Mouse (Mus musculus): Measurements from ENCODE around the gene Olfr430. TPM values are rescaled to one million over a fixed set of nuclear protein-coding genes. Genes with fewer than 3 reads are reported as not detected.

The Olfr430 gene
- polyA plus RNA-seq, 1 experiment from 2014 or later: not detected

DNA sequence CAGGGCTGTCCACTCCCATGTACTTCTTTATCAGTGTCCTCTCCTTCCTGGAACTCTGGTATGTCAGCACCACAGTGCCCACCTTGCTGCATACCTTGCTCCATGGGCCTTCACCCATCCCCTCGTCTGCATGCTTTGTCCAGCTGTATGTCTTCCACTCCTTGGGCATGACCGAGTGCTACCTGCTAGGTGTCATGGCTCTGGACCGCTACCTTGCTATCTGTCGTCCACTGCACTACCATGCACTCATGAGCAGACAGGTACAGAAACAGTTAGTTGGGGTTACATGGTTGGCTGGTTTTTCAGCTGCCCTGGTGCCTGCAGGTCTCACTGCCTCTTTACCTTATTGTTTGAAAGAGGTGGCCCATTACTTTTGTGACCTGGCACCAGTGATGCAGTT, 15.9 kb upstream of the Olfr430 start:
- no peak for ATAC-seq (ENCODE audit: low FRiP score, low TSS enrichment)
- H3K27ac ChIP-seq (ENCODE audit: low read length): no peak overlapping the region
- no peak overlapping the region for H3K9ac ChIP-seq (replicated peaks; ENCODE audit: low read length)
- no peaks in the 10 kb centered on the region for H3K9me3 ChIP-seq (ENCODE audit: low read length)
- no peak overlapping the region for H3K4me2 ChIP-seq (replicated peaks; ENCODE audit: low read depth, low read length)
- H3K36me3 ChIP-seq (ENCODE audit: insufficient read depth, low read length): no peaks in the 10 kb centered on the region
- H3K4me1 ChIP-seq (ENCODE audit: insufficient read depth, low read length): no peaks in the 10 kb centered on the region
- no peak overlapping the region for H3K4me3 ChIP-seq (ENCODE audit: low read length)
- no peaks in the 10 kb centered on the region for H3K27me3 ChIP-seq (ENCODE audit: insufficient read depth, low read length)
- WGBS: 67% methylated on average over 4 of the region's 4 CpGs

DNA sequence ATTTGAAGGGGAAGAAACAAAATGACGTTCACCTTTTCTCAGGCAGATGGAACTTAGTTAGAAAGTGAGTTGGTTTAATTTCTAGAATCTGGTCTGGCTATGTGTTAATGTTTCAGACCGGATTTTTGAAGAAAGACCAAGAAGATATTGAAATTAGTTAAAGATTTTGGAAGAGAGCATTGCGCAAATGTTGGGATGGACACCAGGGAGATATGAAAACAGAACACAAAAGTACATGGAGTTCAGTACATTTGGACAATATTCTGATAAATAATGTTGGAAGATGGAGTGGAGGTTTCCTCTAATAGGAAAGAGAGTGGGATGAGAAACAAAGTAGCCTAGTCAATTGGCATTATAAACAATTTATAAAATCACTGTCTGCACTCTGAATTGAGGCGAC, 14.9 kb upstream of the Olfr430 start:
- H3K9ac ChIP-seq (replicated peaks; ENCODE audit: low read length): no peak overlapping the region
- no peak overlapping the region for H3K27ac ChIP-seq (ENCODE audit: low read length)
- no peaks in the 10 kb centered on the region for H3K36me3 ChIP-seq (ENCODE audit: insufficient read depth, low read length)
- no peak for ATAC-seq (ENCODE audit: low FRiP score, low TSS enrichment)
- H3K4me2 ChIP-seq (replicated peaks; ENCODE audit: low read depth, low read length): no peak overlapping the region
- H3K27me3 ChIP-seq (ENCODE audit: insufficient read depth, low read length): no peaks in the 10 kb centered on the region
- WGBS: 91% methylated on average over 4 of the region's 4 CpGs
- no peaks in the 10 kb centered on the region for H3K4me1 ChIP-seq (ENCODE audit: insufficient read depth, low read length)
- H3K4me3 ChIP-seq (ENCODE audit: low read length): no peak overlapping the region
- H3K9me3 ChIP-seq (ENCODE audit: low read length): no peaks in the 10 kb centered on the region

DNA sequence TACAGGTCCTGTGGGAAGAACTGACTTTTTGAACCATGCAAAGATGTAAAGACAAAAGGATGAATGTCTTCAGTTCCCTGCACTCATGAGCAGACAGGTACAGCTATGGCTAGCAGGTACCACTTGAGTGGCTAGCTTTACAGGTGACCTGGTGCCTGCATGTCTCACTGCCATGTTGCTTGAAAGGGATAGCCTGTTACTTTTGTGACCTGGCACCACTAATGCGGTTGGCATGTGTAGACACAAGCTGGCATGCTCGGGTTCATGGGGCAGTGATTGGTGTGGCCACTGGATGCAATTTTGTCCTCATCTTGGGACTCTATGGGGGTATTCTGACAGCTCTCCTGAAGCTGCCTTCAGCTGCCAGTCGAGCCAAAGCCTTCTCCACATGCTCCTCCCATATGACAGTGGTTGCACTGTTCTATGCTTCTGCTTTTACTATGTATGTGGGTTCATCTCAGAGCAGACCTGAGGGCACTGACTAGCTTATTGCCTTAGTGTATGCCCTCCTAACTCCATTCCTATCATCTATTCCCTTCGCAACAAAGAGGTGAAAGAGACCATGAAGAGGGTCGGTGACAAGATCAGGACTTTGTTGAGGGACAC, 14.4 kb upstream of the Olfr430 start:
- Histone ChIP-seq H3K36me3 (ENCODE audit: insufficient read depth, low read length) (no peaks in the 10 kb centered on the region), H3K4me1 (ENCODE audit: insufficient read depth, low read length) (no peaks in the 10 kb centered on the region), H3K9ac (replicated peaks; ENCODE audit: low read length) (no peak overlapping the region), H3K27me3 (ENCODE audit: insufficient read depth, low read length) (no peaks in the 10 kb centered on the region), H3K4me3 (ENCODE audit: low read length) (no peak overlapping the region), H3K4me2 (replicated peaks; ENCODE audit: low read depth, low read length) (no peak overlapping the region), H3K9me3 (ENCODE audit: low read length) (no peaks in the 10 kb centered on the region), H3K27ac (ENCODE audit: low read length) (no peak overlapping the region)
- no peak for ATAC-seq (ENCODE audit: low FRiP score, low TSS enrichment)
- WGBS: 86% methylated on average over 5 of the region's 5 CpGs

DNA sequence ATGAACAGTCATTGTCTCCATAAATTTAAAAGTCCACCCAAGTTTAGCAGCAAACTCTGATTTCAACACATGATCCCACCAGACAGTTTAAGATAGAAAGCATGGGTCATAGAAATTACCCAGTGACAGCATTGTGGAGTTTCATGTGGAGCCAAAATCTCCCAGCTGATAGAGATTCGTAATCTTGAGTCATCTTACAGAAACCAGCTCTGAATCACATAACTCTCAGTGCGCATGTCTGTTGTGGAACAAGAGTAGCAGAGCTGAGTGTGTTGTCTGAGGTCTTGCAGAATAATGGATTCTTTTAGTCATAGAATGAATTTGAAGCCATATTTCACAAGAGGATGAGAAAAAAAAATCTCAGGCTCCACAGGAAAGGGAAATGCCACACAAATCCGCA, 13.4 kb upstream of the Olfr430 start:
- H3K4me3 ChIP-seq (ENCODE audit: low read length): no peak overlapping the region
- no peaks in the 10 kb centered on the region for H3K9me3 ChIP-seq (ENCODE audit: low read length)
- no peak overlapping the region for H3K9ac ChIP-seq (replicated peaks; ENCODE audit: low read length)
- no peaks in the 10 kb centered on the region for H3K4me1 ChIP-seq (ENCODE audit: insufficient read depth, low read length)
- no peaks in the 10 kb centered on the region for H3K36me3 ChIP-seq (ENCODE audit: insufficient read depth, low read length)
- no peak overlapping the region for H3K4me2 ChIP-seq (replicated peaks; ENCODE audit: low read depth, low read length)
- no peak overlapping the region for H3K27ac ChIP-seq (ENCODE audit: low read length)
- no peaks in the 10 kb centered on the region for H3K27me3 ChIP-seq (ENCODE audit: insufficient read depth, low read length)
- no peak for ATAC-seq (ENCODE audit: low FRiP score, low TSS enrichment)
- WGBS: 71% methylated on average over 3 of the region's 3 CpGs

DNA sequence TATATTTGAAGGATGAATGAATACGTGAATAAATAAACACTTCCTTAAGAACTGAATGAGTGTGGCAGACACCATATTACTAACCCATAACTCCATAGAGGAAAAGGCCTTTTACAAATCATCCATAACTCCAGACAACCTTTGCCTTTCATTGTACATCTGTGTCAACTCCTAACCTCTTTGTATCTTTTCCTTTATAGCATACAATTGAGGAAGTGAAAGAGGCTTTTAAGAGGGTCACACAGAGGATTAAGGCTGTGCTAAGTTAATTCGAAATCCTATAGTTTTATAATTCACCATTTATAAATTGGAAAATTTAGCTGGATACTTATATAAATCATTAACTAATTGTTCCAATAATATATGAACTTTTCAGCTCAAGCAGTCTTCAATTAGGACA, 11.2 kb upstream of the Olfr430 start:
- ATAC-seq (ENCODE audit: low FRiP score, low TSS enrichment): no peak
- no peaks in the 10 kb centered on the region for H3K27me3 ChIP-seq (ENCODE audit: insufficient read depth, low read length)
- H3K27ac ChIP-seq (ENCODE audit: low read length): no peak overlapping the region
- H3K36me3 ChIP-seq (ENCODE audit: insufficient read depth, low read length): no peaks in the 10 kb centered on the region
- H3K9me3 ChIP-seq (ENCODE audit: low read length): no peaks in the 10 kb centered on the region
- H3K4me1 ChIP-seq (ENCODE audit: insufficient read depth, low read length): no peaks in the 10 kb centered on the region
- no peak overlapping the region for H3K4me2 ChIP-seq (replicated peaks; ENCODE audit: low read depth, low read length)
- H3K4me3 ChIP-seq (ENCODE audit: low read length): no peak overlapping the region
- WGBS: 82% methylated on average over 2 of the region's 2 CpGs
- H3K9ac ChIP-seq (replicated peaks; ENCODE audit: low read length): no peak overlapping the region

DNA sequence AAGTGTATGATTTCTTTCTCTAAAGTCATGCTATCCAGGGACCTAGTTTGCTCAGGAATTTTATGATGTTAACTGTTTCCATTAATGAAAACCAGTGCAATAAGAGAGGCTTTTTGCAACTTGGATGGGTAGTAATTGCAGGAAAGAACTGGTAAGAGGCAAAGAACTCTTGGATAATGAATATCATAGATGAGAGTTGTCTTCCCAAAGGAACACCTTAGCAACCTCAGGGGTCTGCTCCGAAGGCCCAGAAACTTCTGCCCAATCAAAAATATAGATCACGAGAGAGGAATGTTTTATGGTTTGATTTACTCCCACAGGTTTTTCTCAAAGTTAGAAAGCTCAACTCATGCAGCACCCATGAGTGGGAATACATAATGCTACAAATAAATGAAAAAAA, 17.6 kb downstream of the Olfr430 start, which contains the start of gene Olfr429:
Olfr429 (plus strand) TSS at position 301 of the 400 bp plus-strand sequence.
- no peaks in the 10 kb centered on the region for H3K27me3 ChIP-seq (ENCODE audit: insufficient read depth, low read length)
- no peak within 1 kb of the TSS for H3K9ac ChIP-seq (replicated peaks; ENCODE audit: low read length)
- H3K27ac ChIP-seq (ENCODE audit: low read length): no peak within 1 kb of the TSS
- no peak within 1 kb of the TSS for H3K4me2 ChIP-seq (replicated peaks; ENCODE audit: low read depth, low read length)
- 86% methylated on average over 2 of the region's 2 CpGs for WGBS
- H3K9me3 ChIP-seq (ENCODE audit: low read length): no peaks in the 10 kb centered on the region
- no peak within 1 kb of the TSS for H3K4me3 ChIP-seq (ENCODE audit: low read length)
- no peaks in the 10 kb centered on the region for H3K36me3 ChIP-seq (ENCODE audit: insufficient read depth, low read length)
- no peak for ATAC-seq (ENCODE audit: low FRiP score, low TSS enrichment)
- H3K4me1 ChIP-seq (ENCODE audit: insufficient read depth, low read length): no peaks in the 10 kb centered on the region

DNA sequence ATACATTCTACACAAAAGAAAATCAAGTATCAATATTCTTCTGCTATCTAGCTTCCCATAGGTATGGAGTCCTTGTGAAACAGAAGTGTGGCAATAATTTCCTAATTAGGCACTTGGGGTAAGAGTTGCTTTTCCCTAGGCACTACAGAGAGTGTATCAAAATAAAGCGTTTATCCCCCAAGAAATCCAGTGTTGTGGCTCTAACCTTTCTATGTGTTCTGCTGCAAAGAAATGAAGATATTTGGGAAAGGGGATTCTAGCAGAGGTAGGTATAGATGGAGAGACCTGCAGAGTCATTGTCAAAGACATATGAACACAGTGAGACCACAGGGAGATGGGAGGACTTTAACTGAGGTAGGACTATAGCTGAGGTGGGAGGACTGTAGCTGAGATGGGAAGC, 30.2 kb downstream of the Olfr430 start, which contains the start of gene Olfr427:
Olfr427 (plus strand) TSS at position 301 of the 400 bp plus-strand sequence.
- H3K4me3 ChIP-seq (ENCODE audit: low read length): no peak within 1 kb of the TSS
- H3K27me3 ChIP-seq (ENCODE audit: insufficient read depth, low read length): no peaks in the 10 kb centered on the region
- no peaks in the 10 kb centered on the region for H3K4me1 ChIP-seq (ENCODE audit: insufficient read depth, low read length)
- H3K9ac ChIP-seq (replicated peaks; ENCODE audit: low read length): no peak within 1 kb of the TSS
- H3K4me2 ChIP-seq (replicated peaks; ENCODE audit: low read depth, low read length): no peak within 1 kb of the TSS
- H3K27ac ChIP-seq (ENCODE audit: low read length): no peak within 1 kb of the TSS
- H3K9me3 ChIP-seq (ENCODE audit: low read length): no peaks in the 10 kb centered on the region
- no peak for ATAC-seq (ENCODE audit: low FRiP score, low TSS enrichment)
- WGBS: 90% methylated on average over 1 of the region's 1 CpGs
- H3K36me3 ChIP-seq (ENCODE audit: insufficient read depth, low read length): no peaks in the 10 kb centered on the region

DNA sequence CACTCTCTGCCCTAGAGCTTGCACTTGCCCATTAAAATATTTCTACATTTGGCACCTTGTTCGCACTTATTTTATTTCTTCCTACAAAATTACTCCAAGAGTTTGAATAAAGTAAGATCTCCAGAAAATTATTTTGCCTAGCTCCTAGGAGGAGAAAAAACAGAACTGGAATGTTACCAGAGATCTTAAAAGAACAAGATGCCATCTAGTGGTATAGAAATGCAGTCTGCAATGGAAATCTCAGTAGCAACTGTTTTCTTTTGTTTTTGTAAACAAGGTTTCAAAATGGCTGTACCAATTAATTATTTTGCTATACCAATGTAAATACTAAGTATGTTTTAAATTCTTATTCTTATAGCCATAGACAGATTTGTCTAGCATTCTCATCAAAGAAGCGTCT, 37.3 kb downstream of the Olfr430 start:
- H3K4me2 ChIP-seq (replicated peaks; ENCODE audit: low read depth, low read length): no peak overlapping the region
- H3K9me3 ChIP-seq (ENCODE audit: low read length): no peaks in the 10 kb centered on the region
- no peak overlapping the region for H3K9ac ChIP-seq (replicated peaks; ENCODE audit: low read length)
- ATAC-seq (ENCODE audit: low FRiP score, low TSS enrichment): no peak
- no peak overlapping the region for H3K27ac ChIP-seq (ENCODE audit: low read length)
- no peaks in the 10 kb centered on the region for H3K27me3 ChIP-seq (ENCODE audit: insufficient read depth, low read length)
- WGBS: 55% methylated on average over 2 of the region's 2 CpGs
- no peaks in the 10 kb centered on the region for H3K4me1 ChIP-seq (ENCODE audit: insufficient read depth, low read length)
- no peak overlapping the region for H3K4me3 ChIP-seq (ENCODE audit: low read length)
- H3K36me3 ChIP-seq (ENCODE audit: insufficient read depth, low read length): no peaks in the 10 kb centered on the region

DNA sequence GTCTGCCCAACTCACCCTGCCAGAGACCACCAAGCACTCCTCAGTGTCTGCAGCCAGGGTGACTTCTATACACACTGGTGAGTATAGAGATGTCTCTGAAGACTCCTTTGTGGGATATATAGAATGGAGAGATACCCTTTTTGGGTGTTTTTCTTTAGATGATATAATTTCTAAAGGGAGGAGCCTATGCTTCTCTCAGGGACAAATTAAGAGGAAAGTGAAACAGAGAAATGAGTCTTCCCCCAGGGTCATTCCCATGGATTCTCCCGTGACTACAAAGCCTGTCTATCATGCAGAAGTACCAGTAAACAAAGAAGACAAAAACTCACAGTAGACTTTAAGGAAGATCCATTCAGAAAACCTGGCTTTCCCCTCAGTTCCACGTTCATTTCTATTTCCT, 54.7 kb downstream of the Olfr430 start, which contains the start of gene Olfr231:
Olfr231 (minus strand) TSS at position 101 of the 400 bp plus-strand sequence.
- Histone ChIP-seq H3K9ac (replicated peaks; ENCODE audit: low read length) (no peak within 1 kb of the TSS), H3K36me3 (ENCODE audit: insufficient read depth, low read length) (no peaks in the 10 kb centered on the region), H3K9me3 (ENCODE audit: low read length) (no peaks in the 10 kb centered on the region), H3K27ac (ENCODE audit: low read length) (no peak within 1 kb of the TSS), H3K4me2 (replicated peaks; ENCODE audit: low read depth, low read length) (no peak within 1 kb of the TSS), H3K4me3 (ENCODE audit: low read length) (no peak within 1 kb of the TSS), H3K4me1 (ENCODE audit: insufficient read depth, low read length) (no peaks in the 10 kb centered on the region), H3K27me3 (ENCODE audit: insufficient read depth, low read length) (no peaks in the 10 kb centered on the region)
- WGBS: 73% methylated on average over 2 of the region's 2 CpGs
- ATAC-seq (ENCODE audit: low FRiP score, low TSS enrichment): no peak

All from kidney, embryonic 16.5 days (tissue).